Mouse (Mus musculus) midbrain, embryonic 16.5 days (tissue): Measurements from ENCODE around the gene Rbms1. TPM values are rescaled to one million over a fixed set of nuclear protein-coding genes. Genes with fewer than 3 reads are reported as not detected.

ENCODE experiments used
- ATAC-seq: fragments of 200-750 bp; cut with Nextera tagmentation; 2 replicates; pipeline ENCODE4 v1.8.0; 2017; ENCODE audit warnings: moderate TSS enrichment
- H3K27ac ChIP-seq: fragments of 300-500 bp; sonication (generic); 2 replicates; pipeline ENCODE4 v1.5.1; 2014; ENCODE audit warnings: mild to moderate bottlenecking, low read length, mixed read lengths
- H3K27me3 ChIP-seq: fragments of 300-500 bp; sonication (generic); 2 replicates; pipeline ENCODE4 v1.6.1; 2014; ENCODE audit warnings: low read depth, low read length, mixed read lengths; ENCODE audit not compliant: control insufficient read depth, insufficient read depth
- H3K36me3 ChIP-seq: fragments of 300-500 bp; sonication (generic); 2 replicates; pipeline ENCODE4 v1.6.1; 2014; ENCODE audit warnings: mild to moderate bottlenecking, low read length, moderate library complexity, mixed read lengths; ENCODE audit not compliant: control insufficient read depth, insufficient read depth
- H3K4me1 ChIP-seq: fragments of 300-500 bp; sonication (generic); 2 replicates; pipeline ENCODE4 v1.6.1; 2014; ENCODE audit warnings: mild to moderate bottlenecking, low read length, mixed read lengths; ENCODE audit not compliant: control insufficient read depth, insufficient read depth
- H3K4me2 ChIP-seq: fragments of 300-500 bp; sonication (generic); 2 replicates; pipeline ENCODE4 v1.6.1; 2014; ENCODE audit warnings: mild to moderate bottlenecking, low read length, mixed read lengths
- H3K4me3 ChIP-seq: fragments of 300-500 bp; sonication (generic); 2 replicates; pipeline ENCODE4 v1.5.1; 2014; ENCODE audit warnings: low read depth, mild to moderate bottlenecking, low read length, moderate library complexity, mixed read lengths
- H3K9ac ChIP-seq: fragments of 300-500 bp; sonication (generic); 2 replicates; pipeline ENCODE4 v1.6.1; 2014; ENCODE audit warnings: low read depth, low read length, mixed read lengths
- H3K9me3 ChIP-seq: fragments of 300-500 bp; sonication (generic); replicated peaks from 2 replicates; pipeline ENCODE4 v1.6.1; 2014; ENCODE audit warnings: mild to moderate bottlenecking, low read length, mixed read lengths; ENCODE audit not compliant: control insufficient read depth, poor library complexity, severe bottlenecking
- WGBS: fragments of 180-500 bp; shearing (Covaris S2); extraction: QIAGEN DNeasy Blood & Tissue Kit; methylation state at CpG from one replicate; pipeline ENCODE4 v1.1.7; 2014; 5-methylcytosine and 5-hydroxymethylcytosine counted together
- polyA plus RNA-seq: library from polyadenylated mRNA; unstranded; fragments of >200 nt; fragmentation: Nextera tagmentation; extraction: Ambion mirVana; gene quantifications from 2 replicates; pipeline ENCODE4 v1.2.1, GENCODE M21; 2015

Gene Rbms1
- polyA plus RNA-seq, 1 experiment from 2014 or later = 43.7 TPM

- no peak for ATAC-seq
- peaks cover 7% of the 10 kb centered on the region for H3K4me1 ChIP-seq
- no peaks in the 10 kb centered on the region for H3K9me3 ChIP-seq
- WGBS = 81% methylated on average over 3 of the region's 3 CpGs
- H3K4me2 ChIP-seq = no peak overlapping the region
- H3K36me3 ChIP-seq = no peaks in the 10 kb centered on the region
- no peak overlapping the region for H3K27ac ChIP-seq
- H3K9ac ChIP-seq = no peak overlapping the region
- H3K4me3 ChIP-seq = no peak overlapping the region
- peaks cover 4% of the 10 kb centered on the region; the same call in 1 of the 2 replicates for H3K27me3 ChIP-seq
Measured at GRCm38 (mm10) chr2:60883043-60883365, 80.0 kb downstream of the Rbms1 start.

- Histone ChIP-seq H3K4me2 (no peak overlapping the region), H3K4me3 (no peak overlapping the region), H3K27me3 (peaks cover 7% of the 10 kb centered on the region), H3K9me3 (no peaks in the 10 kb centered on the region), H3K36me3 (no peaks in the 10 kb centered on the region), H3K4me1 (peaks cover 7% of the 10 kb centered on the region), H3K27ac (no peak overlapping the region), H3K9ac (no peak overlapping the region)
- no peak for ATAC-seq
- 54% methylated on average over 5 of the region's 5 CpGs for WGBS
Measured at GRCm38 (mm10) chr2:60882202-60883042, 80.6 kb downstream of the Rbms1 start.

GRCm38 (mm10) chr2:60881571-60882041 lies 81.4 kb downstream of the Rbms1 start:
- no peaks in the 10 kb centered on the region for H3K9me3 ChIP-seq
- under 1% methylated on average over 22 of the region's 27 CpGs for WGBS
- peak overlapping the region; percentile 60 for H3K4me3 ChIP-seq
- peak overlapping the region; percentile 86 for H3K4me2 ChIP-seq
- peak overlapping the region; percentile 70 for H3K9ac ChIP-seq
- H3K27ac ChIP-seq = peak overlapping the region; percentile 34
- ATAC-seq = peak; percentile 71; the same call in 1 of the 2 replicates
- H3K36me3 ChIP-seq = no peaks in the 10 kb centered on the region
- H3K27me3 ChIP-seq = peaks cover 8% of the 10 kb centered on the region
- peaks cover 7% of the 10 kb centered on the region for H3K4me1 ChIP-seq

- under 1% methylated on average over 86 of the region's 104 CpGs for WGBS
- Histone ChIP-seq H3K4me1 (peaks cover 9% of the 10 kb centered on the region), H3K27ac (peak overlapping the region; percentile 34), H3K9ac (peak overlapping the region; percentile 70), H3K4me3 (peak overlapping the region; percentile 60), H3K36me3 (no peaks in the 10 kb centered on the region), H3K27me3 (peaks cover 11% of the 10 kb centered on the region), H3K9me3 (no peaks in the 10 kb centered on the region), H3K4me2 (peak overlapping the region; percentile 86)
- peak; percentile 84 for ATAC-seq
Measured at GRCm38 (mm10) chr2:60880789-60881570, 82.0 kb downstream of the Rbms1 start.

GRCm38 (mm10) chr2:60879966-60880788 lies 82.8 kb downstream of the Rbms1 start:
- WGBS = 4% methylated on average over 14 of the region's 14 CpGs
- no peaks in the 10 kb centered on the region for H3K36me3 ChIP-seq
- H3K27ac ChIP-seq = no peak overlapping the region
- peaks cover 12% of the 10 kb centered on the region for H3K27me3 ChIP-seq
- H3K4me1 ChIP-seq = peaks cover 11% of the 10 kb centered on the region
- H3K9me3 ChIP-seq = no peaks in the 10 kb centered on the region
- H3K4me2 ChIP-seq = peak overlapping the region; percentile 86
- no peak for ATAC-seq
- H3K9ac ChIP-seq = no peak overlapping the region; the same call in 1 of the 2 replicates
- H3K4me3 ChIP-seq = peak overlapping the region; percentile 60

- Histone ChIP-seq H3K4me3 (peak overlapping the region; percentile 60; the same call in 1 of the 2 replicates), H3K36me3 (no peaks in the 10 kb centered on the region), H3K9ac (peak overlapping the region; percentile 1; the same call in 1 of the 2 replicates), H3K9me3 (no peaks in the 10 kb centered on the region), H3K27me3 (peaks cover 12% of the 10 kb centered on the region), H3K4me1 (peaks cover 11% of the 10 kb centered on the region), H3K4me2 (peak overlapping the region; percentile 86), H3K27ac (no peak overlapping the region)
- WGBS = 23% methylated on average over 5 of the region's 5 CpGs
- no peak for ATAC-seq
Measured at GRCm38 (mm10) chr2:60879141-60879818, 83.7 kb downstream of the Rbms1 start.

- ATAC-seq = no peak
- WGBS = 80% methylated on average over 14 of the region's 14 CpGs
- H3K27ac ChIP-seq = no peak overlapping the region
- H3K36me3 ChIP-seq = no peaks in the 10 kb centered on the region
- no peaks in the 10 kb centered on the region for H3K9me3 ChIP-seq
- peaks cover 11% of the 10 kb centered on the region for H3K4me1 ChIP-seq
- no peak overlapping the region for H3K4me2 ChIP-seq
- H3K27me3 ChIP-seq = peaks cover 11% of the 10 kb centered on the region; the same call in 1 of the 2 replicates
- H3K9ac ChIP-seq = no peak overlapping the region
- H3K4me3 ChIP-seq = no peak overlapping the region
Measured at GRCm38 (mm10) chr2:60877543-60878386, 85.2 kb downstream of the Rbms1 start.
